Mouse (Mus musculus): ENCODE measurements at regions not wholly inside any gene's neighbourhood (a gene's known extent, or its start where the extent isn't known, plus 50 kb on each side); places are given as distances from the start of the nearest gene placed in this dataset.
A peak's percentile ranks its signal among the peaks of the same experiment; 100 is the strongest.

DNA sequence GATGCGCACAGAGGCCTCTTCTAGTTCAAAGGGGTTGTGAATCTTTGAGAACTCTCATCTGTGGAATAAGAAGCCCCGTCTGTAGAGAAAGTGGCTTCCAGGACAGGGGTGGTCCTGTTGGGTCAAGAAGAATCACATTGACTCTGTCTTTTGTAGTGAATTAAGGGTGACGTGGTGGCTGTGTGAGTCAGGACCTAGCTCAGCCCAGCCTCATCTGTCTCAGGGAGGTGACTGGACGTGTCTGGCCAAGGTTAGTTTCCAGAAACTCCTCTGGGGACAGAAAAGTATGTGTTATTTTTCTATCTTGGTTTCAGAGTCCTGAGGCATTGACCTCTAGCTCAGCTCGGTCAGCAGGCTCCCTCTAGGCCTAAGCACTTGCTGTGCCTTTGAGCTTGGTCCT lies 73.3 kb upstream of the Lep start:
- DNase-seq, result no peak

DNA sequence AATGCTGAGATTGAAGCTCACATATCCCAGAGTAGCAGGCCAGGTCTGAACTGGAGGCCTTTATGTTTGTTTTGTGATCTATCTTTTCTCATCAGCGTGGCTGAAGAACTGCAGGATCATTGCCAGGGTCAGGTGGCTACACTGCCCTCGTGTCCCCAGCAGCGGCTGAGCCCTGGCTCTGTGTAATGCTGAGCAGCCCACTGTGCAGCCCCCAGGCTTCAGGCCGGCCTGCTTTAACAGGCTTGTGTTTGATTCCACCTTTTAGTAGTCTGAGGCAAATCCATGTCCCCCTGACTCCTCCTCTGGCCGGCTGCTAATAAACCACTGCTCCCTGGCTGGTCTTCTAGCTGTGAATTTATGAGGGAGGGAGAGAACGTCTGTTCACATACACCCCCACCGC lies 72.6 kb upstream of the Lep start:
- DNase-seq, result no peak

DNA sequence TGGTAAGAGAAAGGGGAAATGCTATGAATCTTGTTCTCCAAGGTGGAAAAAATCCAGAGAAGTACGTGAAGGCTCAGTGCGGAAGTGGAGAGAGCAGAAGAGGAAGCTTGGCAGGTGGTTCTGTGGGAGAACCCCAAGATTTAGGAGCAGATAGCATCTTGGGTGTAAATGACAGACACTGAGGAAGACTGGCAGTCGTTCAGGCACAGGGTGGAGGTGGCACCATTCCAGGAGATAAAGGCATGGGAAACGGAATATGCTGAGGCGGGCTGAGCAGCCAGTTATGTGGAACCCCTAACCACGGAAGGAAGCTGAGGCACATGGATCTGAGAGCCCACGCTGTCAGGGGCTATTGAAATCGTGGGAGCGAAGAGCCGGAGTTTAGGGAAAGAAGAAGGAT lies 70.6 kb upstream of the Lep start:
- peak; percentile 51 for DNase-seq

DNA sequence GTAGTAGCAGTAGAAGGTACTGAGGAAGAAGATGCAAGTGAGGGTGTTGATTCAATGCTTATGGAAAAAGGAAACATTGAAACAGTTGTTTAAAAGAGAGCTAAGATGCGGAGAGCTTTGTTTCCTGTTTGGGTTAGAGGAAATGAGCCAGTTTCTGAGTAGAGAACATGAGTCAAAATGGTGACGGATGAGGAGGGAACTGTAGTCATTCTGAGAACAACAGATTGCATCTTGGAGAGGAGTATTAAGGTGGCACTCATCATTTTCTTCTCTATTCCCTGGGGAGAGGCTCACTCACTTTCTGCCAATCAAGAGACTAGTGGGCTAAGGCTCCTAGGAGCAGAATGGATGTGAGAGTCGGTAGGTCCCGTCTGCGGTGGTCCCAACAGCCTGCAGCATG lies 69.8 kb upstream of the Lep start:
- no peak for DNase-seq

DNA sequence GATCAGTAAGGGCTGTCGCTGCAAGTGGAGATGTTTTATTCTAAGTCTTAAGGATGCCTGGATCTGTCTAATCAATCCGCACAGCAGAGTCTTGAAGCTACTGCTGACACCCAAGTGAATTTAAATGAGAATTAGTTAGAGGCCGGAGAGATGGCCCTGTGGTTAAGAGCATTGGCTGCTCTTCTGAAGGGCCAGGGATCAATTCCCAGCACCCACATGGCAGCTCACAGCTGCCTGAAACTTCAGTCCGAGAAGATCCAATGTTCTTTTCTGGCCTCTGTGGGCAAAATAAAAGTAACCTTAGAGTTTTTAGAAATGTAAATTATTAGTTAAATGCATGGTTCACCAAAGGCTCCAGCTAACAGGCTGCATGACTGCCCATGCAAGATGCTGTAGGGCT lies 65.5 kb upstream of the Lep start:
- no peak for DNase-seq

DNA sequence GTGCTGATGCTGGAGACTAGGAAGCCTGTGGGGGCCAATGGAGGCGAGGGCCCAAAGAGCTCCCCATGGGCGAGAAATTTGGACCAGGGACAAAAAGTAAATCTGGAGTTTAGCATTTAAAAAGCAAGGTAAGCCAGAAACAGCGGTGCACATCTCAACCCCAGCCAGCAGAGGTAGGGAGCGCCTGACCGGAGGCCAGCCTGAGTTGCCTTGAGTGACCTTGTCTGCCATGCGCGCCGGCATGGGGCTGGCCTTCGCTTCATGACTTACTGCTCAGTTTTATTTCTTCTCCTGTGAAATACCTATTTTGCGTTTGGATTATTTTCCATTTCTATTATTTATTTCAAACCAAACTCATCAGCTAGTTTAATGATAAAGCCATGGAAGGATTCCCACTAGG lies 64.3 kb upstream of the Lep start:
- no peak for DNase-seq

DNA sequence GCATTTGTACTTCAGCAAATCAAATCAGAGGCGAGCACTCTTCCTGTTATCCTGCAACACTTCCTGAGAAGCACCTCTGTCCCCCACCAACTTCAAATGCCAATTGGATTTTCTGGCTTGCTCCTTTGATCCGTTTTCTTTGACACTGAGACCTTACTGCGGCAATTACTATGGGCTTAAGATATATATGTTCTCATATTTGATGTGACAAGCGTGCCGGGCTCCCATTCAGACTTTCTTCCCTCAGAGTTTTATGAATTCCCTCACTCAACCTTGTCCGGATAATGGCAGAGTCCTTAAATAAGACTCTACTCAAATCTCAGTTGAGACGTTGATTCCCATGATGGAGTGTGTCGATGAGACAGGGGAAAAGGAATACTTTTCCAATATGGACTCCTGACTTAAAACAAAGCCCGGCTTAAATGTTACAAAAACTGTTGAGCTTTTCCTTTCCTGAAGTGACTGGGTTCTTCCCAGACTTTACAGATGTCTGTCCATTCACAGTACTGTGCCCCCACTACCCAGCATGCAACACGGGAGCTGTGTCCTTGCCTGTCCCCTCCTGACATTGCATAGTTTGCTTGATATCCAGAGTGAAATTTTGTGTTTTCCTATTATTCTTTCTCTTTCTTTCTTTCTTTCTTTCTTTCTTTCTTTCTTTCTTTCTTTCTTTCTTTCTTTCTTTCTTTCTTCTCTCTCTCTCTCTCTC lies 60.5 kb upstream of the Lep start:
- no peak for DNase-seq

DNA sequence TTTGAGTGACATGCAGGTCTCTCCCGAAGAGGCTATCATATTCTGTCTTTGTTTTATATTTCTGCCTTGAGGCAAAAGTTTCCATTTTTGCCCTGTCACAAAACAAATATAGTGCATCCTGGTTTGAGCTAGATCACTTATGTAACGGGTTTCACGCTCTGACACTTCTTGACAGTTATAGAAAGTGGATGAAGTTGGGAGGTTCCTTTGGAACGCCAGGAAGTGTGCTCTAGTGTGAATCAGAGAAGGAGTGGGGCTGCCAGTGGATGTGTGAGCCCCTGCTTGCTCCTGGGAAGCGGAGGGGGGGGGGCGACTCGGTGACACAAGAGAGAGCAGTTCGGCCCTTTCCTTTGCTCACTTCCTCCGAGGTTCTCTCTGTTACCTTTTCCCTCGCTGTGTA lies 57.9 kb upstream of the Lep start:
- no peak for DNase-seq

DNA sequence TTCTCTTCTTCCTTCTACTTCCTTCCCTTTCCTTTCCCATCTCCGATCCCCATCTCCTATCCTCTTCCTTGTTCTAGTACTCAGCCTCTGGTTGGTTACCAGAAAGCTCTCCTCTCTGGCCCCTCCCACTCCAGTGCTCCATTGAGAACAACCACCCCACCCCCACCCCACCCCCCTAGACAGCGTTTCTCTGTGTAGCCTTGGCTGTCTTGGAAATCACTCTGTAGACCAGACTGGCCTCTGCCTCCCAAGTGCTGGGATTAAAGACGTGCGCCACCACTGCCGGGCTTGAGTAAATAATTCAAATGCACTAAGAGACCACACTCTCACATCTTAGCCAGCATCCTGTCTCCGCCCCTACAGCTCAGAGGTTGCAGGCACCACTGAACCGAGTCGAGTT lies 57.2 kb upstream of the Lep start:
- no peak for DNase-seq

DNA sequence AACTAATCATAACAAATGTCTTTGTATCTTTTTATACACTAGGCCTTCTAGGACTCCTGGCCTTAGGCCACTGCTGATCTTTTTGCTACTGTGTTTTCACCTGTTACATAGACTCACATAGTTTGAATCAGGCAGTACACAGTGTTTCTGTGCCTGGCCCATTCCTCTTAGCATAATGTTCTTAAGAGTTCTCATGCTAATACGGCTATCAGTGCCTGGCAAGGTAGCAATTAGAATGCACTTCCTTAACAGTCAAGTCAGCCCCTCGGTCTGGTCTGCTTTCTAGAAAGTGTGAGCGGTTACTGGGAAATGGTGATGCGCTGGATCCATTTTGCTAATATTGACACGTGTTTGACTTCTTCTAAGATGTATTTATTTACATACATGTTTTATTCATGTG lies 54.2 kb upstream of the Lep start:
- no peak for DNase-seq
